Mouse (Mus musculus) heart, postnatal 0 days (tissue): ENCODE measurements around the gene Med13l. TPM values are rescaled to one million over a fixed set of nuclear protein-coding genes. Genes with fewer than 3 reads are reported as not detected.

ENCODE experiments used
- ATAC-seq: fragments of 200-750 bp; cut with Nextera tagmentation; 2 replicates; pipeline ENCODE4 v1.8.0; 2017; ENCODE audit warnings: low read depth, moderate number of reproducible peaks, moderate library complexity; ENCODE audit not compliant: insufficient read depth
- DNase-seq: peaks from one replicate; pipeline ENCODE4 v3.0.0-alpha.2; 2016; ENCODE audit warnings: low spot score
- H3K27ac ChIP-seq: fragments of 300-500 bp; sonication (generic); 2 replicates; pipeline ENCODE4 v1.5.1; 2014; ENCODE audit warnings: low read depth, mild to moderate bottlenecking
- H3K27me3 ChIP-seq: fragments of 300-500 bp; sonication (generic); 2 replicates; pipeline ENCODE4 v1.6.1; 2014; ENCODE audit warnings: low read length, mixed read lengths; ENCODE audit not compliant: control insufficient read depth, insufficient read depth
- H3K36me3 ChIP-seq: fragments of 300-500 bp; sonication (generic); replicated peaks from 2 replicates; pipeline ENCODE4 v1.6.1; 2014; ENCODE audit warnings: low read length, mixed read lengths; ENCODE audit not compliant: control insufficient read depth, insufficient read depth
- H3K4me1 ChIP-seq: fragments of 300-500 bp; sonication (generic); 2 replicates; pipeline ENCODE4 v1.6.1; 2014; ENCODE audit warnings: antibody characterized with exemption; ENCODE audit not compliant: control insufficient read depth, insufficient read depth
- H3K4me2 ChIP-seq: fragments of 300-500 bp; sonication (generic); 2 replicates; pipeline ENCODE4 v1.6.1; 2014; ENCODE audit warnings: low read depth, mild to moderate bottlenecking, low read length, moderate library complexity
- H3K4me3 ChIP-seq: fragments of 300-500 bp; sonication (generic); 2 replicates; pipeline ENCODE4 v1.5.1; 2014; ENCODE audit warnings: low read depth, low read length
- H3K9ac ChIP-seq: fragments of 300-500 bp; sonication (generic); replicated peaks from 2 replicates; pipeline ENCODE4 v1.6.1; 2014; ENCODE audit warnings: low read depth, low read length, mixed read lengths
- H3K9me3 ChIP-seq: fragments of 300-500 bp; sonication (generic); replicated peaks from 2 replicates; pipeline ENCODE4 v1.6.1; 2016; ENCODE audit warnings: low read length; ENCODE audit not compliant: control insufficient read depth
- CTCF ChIP-seq: IDR thresholded peaks from 2 replicates; pipeline ENCODE4 v1.5.1; 2016; ENCODE audit warnings: antibody characterized with exemption, control low read depth, low read depth
- EP300 ChIP-seq: IDR thresholded peaks from 2 replicates; pipeline ENCODE4 v1.6.1; 2016; ENCODE audit warnings: antibody characterized with exemption, low read depth
- WGBS: fragments of 180-500 bp; shearing (Covaris S2); extraction: QIAGEN DNeasy Blood & Tissue Kit; methylation state at CpG from one replicate; pipeline ENCODE4 v1.1.7; 2014; 5-methylcytosine and 5-hydroxymethylcytosine counted together
- polyA plus RNA-seq: library from polyadenylated mRNA; unstranded; fragments of >200 nt; fragmentation: Nextera tagmentation; extraction: Ambion mirVana; gene quantifications from 2 replicates; pipeline ENCODE4 v1.2.1, GENCODE M21; 2015
- total RNA-seq: library from RNA; depleted of rRNA; stranded (reverse); fragments of >200 nt; gene quantifications from 2 replicates; pipeline ENCODE4 v1.2.3, GENCODE M21; 2014; ENCODE audit warnings: low replicate concordance

Med13l gene
- total and polyA plus RNA-seq, 2 experiments from 2014 or later, result 5.2 to 11.4 TPM

GRCm38 (mm10) chr5:118754191-118754759 lies 193.8 kb downstream of the Med13l start:
- H3K4me1 ChIP-seq, result no peaks in the 10 kb centered on the region
- no peaks in the 10 kb centered on the region for H3K9me3 ChIP-seq
- H3K27me3 ChIP-seq, result no peaks in the 10 kb centered on the region
- H3K4me3 ChIP-seq, result no peak overlapping the region
- TF ChIP-seq CTCF (no peak), EP300 (no peak)
- peaks cover 99% of the 10 kb centered on the region for H3K36me3 ChIP-seq
- no peak overlapping the region for H3K9ac ChIP-seq
- ATAC-seq, result no peak
- peak; percentile 5 for DNase-seq
- H3K4me2 ChIP-seq, result no peak overlapping the region
- H3K27ac ChIP-seq, result no peak overlapping the region
- WGBS, result 77% methylated on average over 4 of the region's 4 CpGs

- Histone ChIP-seq H3K4me3 (no peak overlapping the region), H3K27me3 (no peaks in the 10 kb centered on the region), H3K9me3 (no peaks in the 10 kb centered on the region), H3K9ac (no peak overlapping the region), H3K4me2 (no peak overlapping the region), H3K4me1 (no peaks in the 10 kb centered on the region), H3K36me3 (peaks cover 99% of the 10 kb centered on the region), H3K27ac (no peak overlapping the region)
- DNase-seq (no peak), ATAC-seq (peak; percentile 59; the same call in 1 of the 2 replicates)
- TF ChIP-seq EP300 (no peak), CTCF (peak; percentile 33)
- 65% methylated on average over 2 of the region's 2 CpGs for WGBS
Observed at GRCm38 (mm10) chr5:118756078-118756477, 195.6 kb downstream of the Med13l start.

DNA sequence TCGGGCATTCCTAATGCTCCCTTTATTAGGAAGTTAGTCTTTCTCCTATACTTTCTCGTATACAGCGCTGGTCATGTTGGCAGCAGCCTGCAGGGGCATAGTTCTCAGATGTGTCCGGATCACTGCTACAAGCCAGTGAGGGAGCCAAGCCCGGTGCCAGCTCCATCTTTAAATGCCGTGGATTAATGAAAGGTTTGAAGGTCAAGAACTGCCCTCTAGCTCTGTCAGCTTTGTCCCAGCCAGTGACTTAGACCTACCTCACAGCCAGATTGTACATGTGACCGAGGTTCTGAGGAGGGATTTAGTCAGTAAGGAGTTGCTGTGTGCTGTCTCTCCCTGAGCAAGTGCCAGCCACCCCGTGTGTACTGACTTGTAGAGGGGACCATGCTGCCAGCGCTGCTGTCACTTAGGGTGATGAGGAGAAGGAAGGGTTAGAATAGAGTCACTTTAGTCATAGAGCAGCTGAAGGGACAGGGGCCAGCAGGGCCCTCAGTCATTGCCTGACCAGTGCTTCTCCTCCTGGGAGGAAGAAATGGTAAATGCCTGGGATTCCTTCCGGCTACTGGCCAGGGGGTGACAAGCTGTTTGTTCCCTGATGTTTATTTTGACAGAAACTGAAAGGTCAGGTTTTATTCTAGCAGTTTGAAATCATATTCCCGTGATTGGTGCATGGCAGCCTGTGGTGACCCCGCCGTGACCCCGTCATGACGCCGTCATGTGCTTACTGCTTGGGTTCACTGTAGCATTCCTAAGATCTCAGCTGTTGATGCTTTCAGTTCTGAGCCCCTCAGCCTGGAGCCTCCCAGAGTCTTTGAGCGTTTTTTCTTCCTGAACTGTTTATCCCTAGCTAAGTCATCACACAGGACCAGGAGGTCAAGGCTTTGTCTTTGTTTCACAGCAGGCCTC lies 197.2 kb downstream of the Med13l start:
- H3K4me2 ChIP-seq, result no peak overlapping the region
- H3K27me3 ChIP-seq, result no peaks in the 10 kb centered on the region
- no peak overlapping the region for H3K27ac ChIP-seq
- no peaks in the 10 kb centered on the region for H3K9me3 ChIP-seq
- peaks cover 99% of the 10 kb centered on the region for H3K36me3 ChIP-seq
- no peak for ATAC-seq
- H3K4me1 ChIP-seq, result no peaks in the 10 kb centered on the region
- H3K4me3 ChIP-seq, result no peak overlapping the region
- no peak for DNase-seq
- WGBS, result 64% methylated on average over 17 of the region's 17 CpGs
- no peak overlapping the region for H3K9ac ChIP-seq
- TF ChIP-seq CTCF (no peak), EP300 (no peak)

GRCm38 (mm10) chr5:118760986-118761385 lies 200.5 kb downstream of the Med13l start:
- peaks cover 91% of the 10 kb centered on the region for H3K36me3 ChIP-seq
- TF ChIP-seq EP300, result no peak
- no peak for TF ChIP-seq CTCF
- ATAC-seq (no peak), DNase-seq (no peak)
- H3K9ac ChIP-seq, result no peak overlapping the region
- WGBS, result 89% methylated on average over 10 of the region's 10 CpGs
- H3K4me1 ChIP-seq, result no peaks in the 10 kb centered on the region
- no peak overlapping the region for H3K4me2 ChIP-seq
- H3K9me3 ChIP-seq, result no peaks in the 10 kb centered on the region
- no peak overlapping the region for H3K4me3 ChIP-seq
- no peak overlapping the region for H3K27ac ChIP-seq
- no peaks in the 10 kb centered on the region for H3K27me3 ChIP-seq

GRCm38 (mm10) chr5:118762499-118763185 lies 202.2 kb downstream of the Med13l start:
- no peaks in the 10 kb centered on the region for H3K27me3 ChIP-seq
- no peaks in the 10 kb centered on the region for H3K4me1 ChIP-seq
- no peak overlapping the region for H3K9ac ChIP-seq
- ATAC-seq, result no peak
- no peak overlapping the region for H3K4me2 ChIP-seq
- 83% methylated on average over 18 of the region's 18 CpGs for WGBS
- H3K4me3 ChIP-seq, result no peak overlapping the region
- peaks cover 75% of the 10 kb centered on the region for H3K36me3 ChIP-seq
- H3K27ac ChIP-seq, result no peak overlapping the region
- no peak for TF ChIP-seq CTCF
- no peak for TF ChIP-seq EP300
- no peaks in the 10 kb centered on the region for H3K9me3 ChIP-seq
- no peak for DNase-seq
